Mouse (Mus musculus) inflammation-experienced regulatory T-cells, adult 6 months (primary cell): ENCODE measurements around the gene Higd1a. TPM values are rescaled to one million over a fixed set of nuclear protein-coding genes. Genes with fewer than 3 reads are reported as not detected.

Source experiments
- ATAC-seq: one replicate; pipeline ENCODE4 v1.8.0; 2017
- polyA plus RNA-seq, 3 experiments: library from polyadenylated mRNA; unstranded; fragments of 100-300 nt; shearing (Covaris generic); gene quantifications; one replicate each; pipeline ENCODE4 v1.2.1; 2017

Higd1a gene
- polyA plus RNA-seq = 100 to 1,000 TPM; 108 to 167 (median 119) TPM

- no peak for ATAC-seq
These were observed at the start of gene Higd1a for GRCm38 (mm10) chr9:121858153-121858488. Higd1a (minus strand) TSS chr9:121858362.

- ATAC-seq = no peak
These were observed 49.4 kb upstream of the Higd1a start for GRCm38 (mm10) chr9:121907356-121908070.

- no peak for ATAC-seq
These were observed 48.3 kb upstream of the Higd1a start for GRCm38 (mm10) chr9:121906456-121906855.

GRCm38 (mm10) chr9:121905556-121906185, 47.5 kb upstream of the Higd1a start:
- no peak for ATAC-seq

- ATAC-seq = no peak
These were observed 46.8 kb upstream of the Higd1a start for GRCm38 (mm10) chr9:121904946-121905345.

- ATAC-seq = no peak
These were observed 46.2 kb upstream of the Higd1a start for GRCm38 (mm10) chr9:121904319-121904718.

GRCm38 (mm10) chr9:121903476-121904305, 45.5 kb upstream of the Higd1a start:
- ATAC-seq = no peak

- ATAC-seq = no peak
These were observed 43.8 kb upstream of the Higd1a start for GRCm38 (mm10) chr9:121901710-121902700.

GRCm38 (mm10) chr9:121900282-121900855, 42.2 kb upstream of the Higd1a start:
- no peak for ATAC-seq

GRCm38 (mm10) chr9:121899306-121899705, 41.1 kb upstream of the Higd1a start:
- ATAC-seq = no peak

- ATAC-seq = no peak
These were observed 40.1 kb upstream of the Higd1a start, which contains the start of gene Ackr2 for GRCm38 (mm10) chr9:121898245-121898644. Ackr2 (plus strand) TSS chr9:121898355.

- no peak for ATAC-seq
These were observed 38.7 kb upstream of the Higd1a start for GRCm38 (mm10) chr9:121896820-121897219.

- ATAC-seq = no peak
These were observed 37.3 kb upstream of the Higd1a start for GRCm38 (mm10) chr9:121895392-121895993.

- ATAC-seq = no peak
These were observed 36.3 kb upstream of the Higd1a start for GRCm38 (mm10) chr9:121894447-121894846.

- ATAC-seq = no peak
These were observed 34.0 kb upstream of the Higd1a start for GRCm38 (mm10) chr9:121892057-121892687.

- no peak for ATAC-seq
These were observed 33.1 kb upstream of the Higd1a start for GRCm38 (mm10) chr9:121891301-121891700.

- ATAC-seq = no peak
These were observed 32.3 kb upstream of the Higd1a start for GRCm38 (mm10) chr9:121890441-121890941.

GRCm38 (mm10) chr9:121889927-121890440, 31.8 kb upstream of the Higd1a start:
- no peak for ATAC-seq

- ATAC-seq = no peak
These were observed 23.9 kb upstream of the Higd1a start for GRCm38 (mm10) chr9:121882015-121882457.

- ATAC-seq = no peak
These were observed 23.1 kb upstream of the Higd1a start for GRCm38 (mm10) chr9:121881301-121881700.
